Mouse (Mus musculus) A20 (cell line): ENCODE measurements around the gene Efcab3.

Experiments
- DNase-seq: peaks from one replicate; pipeline ENCODE4 v3.0.0-alpha.2; 2011; ENCODE audit warnings: low read depth, low spot score

Gene Efcab3

DNA sequence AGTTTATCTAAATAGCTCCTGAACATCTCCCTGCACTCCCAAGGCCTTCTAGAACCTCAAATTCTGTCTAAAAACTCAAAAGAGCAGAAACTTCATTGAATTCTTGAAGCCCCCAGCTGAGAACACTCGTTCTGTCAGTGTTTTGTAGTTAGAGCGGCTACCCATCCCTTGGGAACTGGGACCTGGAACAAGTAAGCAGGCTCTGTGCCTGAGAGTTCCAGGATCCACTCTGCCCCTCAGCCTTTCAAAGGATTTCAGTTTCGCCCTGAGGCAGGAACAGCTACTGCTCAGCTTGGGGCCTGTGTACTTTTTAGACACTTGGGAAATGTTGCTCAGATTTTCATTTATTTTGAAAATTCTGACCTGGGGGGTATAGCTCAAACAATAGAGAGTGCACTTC, 83.2 kb downstream of the Efcab3 start, which contains the start of gene Gm10842:
Gm10842 (plus strand) TSS at position 301 of the 400 bp plus-strand sequence.
- no peak for DNase-seq

DNA sequence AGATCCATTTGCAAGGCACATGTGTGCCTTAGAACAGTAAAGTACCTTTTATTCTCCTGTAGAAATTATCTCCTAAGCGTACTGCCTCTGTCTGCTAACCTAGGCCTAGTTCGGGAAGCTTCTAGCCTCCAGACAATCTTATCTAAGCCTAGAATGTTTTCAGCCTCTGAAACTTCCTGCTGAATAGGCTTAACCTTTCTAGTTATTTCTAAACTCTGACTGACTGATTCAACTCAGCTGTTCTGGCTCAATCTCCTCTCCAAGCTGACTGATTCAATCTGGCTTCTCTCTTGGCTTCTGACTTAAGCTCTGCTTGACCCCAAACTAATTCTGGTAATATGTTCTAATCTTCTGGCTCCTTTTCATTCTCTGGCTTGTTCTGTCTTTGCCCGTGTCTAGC, 86.0 kb downstream of the Efcab3 start:
- DNase-seq: no peak

DNA sequence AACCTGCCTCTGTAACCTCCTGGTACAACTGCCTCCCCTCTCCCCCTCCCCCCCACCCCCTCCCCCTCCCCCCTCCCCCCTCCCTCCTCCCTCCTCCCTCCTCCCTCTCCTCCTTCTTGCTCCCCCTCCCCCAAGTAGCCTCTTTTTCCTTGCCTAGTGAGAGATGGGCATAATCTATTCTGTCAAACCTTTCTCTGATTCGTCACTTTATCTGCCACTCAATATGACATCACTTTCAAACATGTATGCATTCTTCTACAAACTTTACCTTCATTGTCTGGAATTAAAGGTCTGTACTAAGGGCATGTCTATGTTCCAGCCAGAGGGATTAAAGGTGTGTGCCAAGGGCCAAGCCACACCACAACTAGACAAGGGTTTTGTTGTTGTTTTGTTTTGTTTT, 86.4 kb downstream of the Efcab3 start:
- DNase-seq: peak; percentile 23

DNA sequence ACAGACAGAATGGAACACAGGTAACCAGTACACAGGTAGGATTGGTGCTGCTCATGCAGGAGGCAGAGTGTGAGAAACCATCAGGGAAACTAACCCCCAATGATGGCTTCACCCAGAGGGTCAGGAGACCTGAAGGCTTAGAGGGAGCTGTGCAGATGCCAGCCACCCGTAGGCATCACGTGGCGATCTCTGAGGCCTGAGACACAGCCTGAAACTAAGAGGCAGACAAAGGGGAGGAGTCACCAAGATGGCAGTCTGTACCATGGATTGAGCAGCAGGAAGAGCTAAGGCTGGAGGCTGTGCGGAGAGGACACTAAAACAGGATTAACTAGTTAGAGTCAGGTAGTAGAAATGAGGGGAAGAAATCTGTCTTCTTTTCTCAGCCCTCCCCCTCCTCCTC, 87.3 kb downstream of the Efcab3 start:
- peak; percentile 7 for DNase-seq

DNA sequence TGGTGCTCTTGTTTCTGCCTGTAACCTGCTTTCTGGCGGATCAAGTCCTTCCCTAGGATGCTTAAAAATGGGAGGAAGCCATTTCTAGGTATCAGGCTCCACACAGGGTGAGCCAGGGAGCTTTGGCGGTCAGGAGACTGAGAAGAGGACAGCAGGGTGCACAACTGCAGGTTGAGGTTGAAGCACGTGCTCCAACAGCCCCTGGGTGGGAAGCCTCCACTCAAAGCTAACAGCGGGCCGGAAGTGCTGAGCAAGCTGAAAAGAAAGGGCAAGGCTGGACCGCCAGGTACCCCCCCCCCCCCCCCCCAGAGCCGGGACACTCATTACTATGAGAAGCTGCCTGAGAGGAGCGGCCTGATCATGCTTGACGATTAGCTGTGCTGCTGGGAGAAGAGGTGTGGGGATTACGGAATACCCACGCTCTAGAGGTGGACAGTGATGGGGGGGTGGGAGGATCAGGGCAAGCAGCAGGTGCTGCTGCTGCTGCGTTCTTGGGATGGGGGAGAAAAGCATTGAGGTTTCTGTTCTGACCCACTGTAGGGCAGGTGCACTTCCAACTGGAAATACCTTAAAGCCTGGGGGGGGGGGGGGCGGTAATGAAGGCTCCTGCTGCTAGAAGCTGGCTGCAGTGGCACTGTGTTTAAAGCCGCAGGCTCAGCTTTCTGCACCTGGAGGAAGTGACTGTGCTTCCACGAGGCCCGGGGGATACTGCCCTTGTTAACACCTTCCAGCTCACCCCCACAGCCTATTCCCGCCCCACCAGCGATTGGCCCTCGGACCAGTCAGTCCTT, 88.0 kb downstream of the Efcab3 start:
- DNase-seq: no peak

DNA sequence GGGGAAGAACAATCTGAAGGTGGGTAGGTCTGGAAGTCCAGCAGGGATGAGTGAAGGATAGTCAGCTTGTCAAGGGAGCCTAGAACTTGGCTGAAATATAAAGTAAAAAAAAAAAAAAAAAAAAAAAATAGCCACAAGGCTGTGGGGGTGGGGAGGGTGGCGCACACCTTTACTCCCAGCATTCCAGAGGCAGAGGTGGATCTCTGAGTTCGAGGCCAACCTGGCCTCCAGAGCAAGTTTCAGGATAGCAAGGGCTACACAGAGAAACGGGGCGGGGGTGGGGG, 88.6 kb downstream of the Efcab3 start:
- DNase-seq: no peak

DNA sequence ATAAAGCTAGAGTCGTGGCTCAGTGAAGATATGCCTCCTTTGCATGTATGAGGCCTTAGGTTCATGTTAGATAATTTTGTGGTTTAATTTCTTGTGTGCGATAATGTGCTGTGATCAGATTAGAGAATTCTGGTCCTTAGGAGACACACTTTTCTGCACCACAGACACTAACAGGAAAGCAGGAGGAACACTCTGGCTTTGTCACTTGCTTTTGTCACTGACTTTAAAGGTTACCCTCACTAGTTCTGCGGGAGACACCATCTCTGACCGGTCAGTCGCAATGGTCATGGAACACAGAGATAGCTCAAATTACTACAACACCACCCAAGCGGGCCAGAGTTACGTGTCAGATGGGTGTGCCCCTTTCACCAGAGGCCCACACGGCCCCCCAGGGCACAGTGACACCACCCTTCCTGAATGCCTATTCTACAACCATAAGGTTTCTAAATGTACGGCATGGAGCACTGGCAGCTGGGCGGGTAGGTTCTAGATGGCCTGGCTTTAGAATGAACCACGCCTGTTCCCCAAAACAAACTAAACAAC, 89.0 kb downstream of the Efcab3 start:
- DNase-seq: no peak

DNA sequence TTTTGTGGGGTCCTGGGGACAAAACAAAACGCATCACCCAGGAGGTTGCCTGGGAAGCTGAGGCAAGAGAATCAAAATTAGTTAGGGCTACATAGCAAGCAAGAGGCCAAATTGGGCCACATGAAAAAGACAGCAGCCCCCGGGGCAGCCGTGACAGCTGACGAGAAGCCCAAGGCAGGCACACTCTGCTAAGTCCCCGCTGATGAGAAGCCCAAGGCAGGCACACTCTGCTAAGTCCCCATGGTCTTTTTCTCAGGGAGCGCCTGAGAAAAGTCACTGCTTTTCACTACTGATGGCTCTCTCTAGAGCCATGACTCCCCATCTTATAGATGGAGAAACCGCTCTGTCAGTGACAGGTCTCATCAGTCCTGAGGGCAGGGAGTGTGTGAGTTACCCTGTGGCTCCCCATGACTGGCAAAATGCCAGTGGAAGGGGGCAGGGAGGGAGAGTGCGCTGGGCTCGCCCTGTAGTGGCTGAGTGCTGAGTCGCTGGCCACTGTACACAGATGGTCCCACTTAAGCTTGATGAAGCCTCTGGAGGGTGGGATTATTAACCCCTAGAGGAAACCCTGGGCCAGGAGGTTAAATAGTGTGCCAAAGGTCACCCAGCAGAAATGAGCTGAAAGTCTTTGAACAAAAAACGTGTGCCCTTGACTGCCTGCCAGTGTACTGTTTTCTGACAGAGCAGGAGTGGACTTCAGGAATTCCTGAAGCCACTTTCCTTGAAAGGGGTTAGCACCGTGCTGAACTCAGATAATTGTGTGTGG, 89.9 kb downstream of the Efcab3 start:
- no peak for DNase-seq

DNA sequence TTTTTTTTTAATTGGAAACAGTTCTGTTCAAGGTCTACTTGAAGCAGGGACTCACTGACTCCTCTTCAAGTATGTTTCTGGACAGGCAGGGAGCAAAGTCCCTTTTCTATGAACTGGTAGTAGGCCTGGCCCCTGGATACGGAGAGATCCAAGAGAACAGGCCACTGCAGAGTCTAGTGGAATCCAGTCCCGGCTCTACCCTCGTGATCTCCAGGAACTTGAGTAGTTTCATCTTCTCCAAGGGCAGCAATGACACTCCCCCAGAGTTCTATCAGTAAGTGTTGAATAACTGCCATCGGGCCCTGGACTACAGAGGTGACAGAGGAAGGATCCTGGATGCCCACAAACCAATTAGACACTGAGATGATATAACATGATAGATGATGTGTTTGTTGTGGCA, 92.5 kb downstream of the Efcab3 start:
- DNase-seq: no peak

DNA sequence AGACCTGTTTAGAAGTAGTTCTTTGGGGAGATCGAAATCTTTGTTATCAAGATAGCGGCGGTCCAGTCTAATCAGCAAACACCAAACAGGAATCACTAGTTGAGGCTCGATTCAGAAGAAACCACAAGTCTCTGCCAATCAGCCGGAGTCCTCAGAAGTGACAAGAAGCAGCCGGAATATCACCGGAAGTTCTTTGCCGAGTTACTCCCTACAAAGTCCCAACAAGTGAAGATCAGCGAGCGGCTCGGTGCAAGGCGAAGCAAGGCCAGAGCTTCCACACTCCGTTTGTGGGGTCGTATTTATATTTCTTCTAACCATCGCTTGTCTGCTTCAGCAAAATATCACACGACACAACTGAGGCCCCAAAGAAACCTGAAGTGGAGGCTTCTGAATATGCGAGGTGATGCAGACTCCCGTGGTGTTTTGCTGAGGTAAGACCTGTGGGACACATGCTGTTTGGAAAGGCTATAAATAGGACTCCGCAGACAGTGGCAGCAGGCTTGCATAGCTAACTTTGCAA, 93.4 kb downstream of the Efcab3 start:
- DNase-seq: no peak

DNA sequence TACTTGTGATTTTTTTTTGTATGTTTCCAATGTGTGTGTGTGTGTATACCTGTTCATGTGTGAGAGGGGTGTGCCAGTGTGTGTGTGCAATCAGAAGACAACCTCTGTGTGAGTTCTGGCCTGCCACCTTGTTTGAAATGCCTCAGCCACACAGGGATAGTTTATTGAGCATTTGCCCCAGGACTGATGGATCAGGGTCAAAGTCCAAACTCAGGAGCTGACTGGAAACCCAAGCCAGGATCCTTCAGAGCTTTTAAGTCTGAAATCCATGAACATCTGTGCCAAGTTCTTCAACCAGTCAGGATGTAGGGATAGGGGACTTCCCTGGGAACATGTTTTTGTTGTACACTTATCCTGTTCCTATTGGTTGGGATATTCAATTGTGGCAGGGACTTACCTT, 94.7 kb downstream of the Efcab3 start:
- DNase-seq: no peak

DNA sequence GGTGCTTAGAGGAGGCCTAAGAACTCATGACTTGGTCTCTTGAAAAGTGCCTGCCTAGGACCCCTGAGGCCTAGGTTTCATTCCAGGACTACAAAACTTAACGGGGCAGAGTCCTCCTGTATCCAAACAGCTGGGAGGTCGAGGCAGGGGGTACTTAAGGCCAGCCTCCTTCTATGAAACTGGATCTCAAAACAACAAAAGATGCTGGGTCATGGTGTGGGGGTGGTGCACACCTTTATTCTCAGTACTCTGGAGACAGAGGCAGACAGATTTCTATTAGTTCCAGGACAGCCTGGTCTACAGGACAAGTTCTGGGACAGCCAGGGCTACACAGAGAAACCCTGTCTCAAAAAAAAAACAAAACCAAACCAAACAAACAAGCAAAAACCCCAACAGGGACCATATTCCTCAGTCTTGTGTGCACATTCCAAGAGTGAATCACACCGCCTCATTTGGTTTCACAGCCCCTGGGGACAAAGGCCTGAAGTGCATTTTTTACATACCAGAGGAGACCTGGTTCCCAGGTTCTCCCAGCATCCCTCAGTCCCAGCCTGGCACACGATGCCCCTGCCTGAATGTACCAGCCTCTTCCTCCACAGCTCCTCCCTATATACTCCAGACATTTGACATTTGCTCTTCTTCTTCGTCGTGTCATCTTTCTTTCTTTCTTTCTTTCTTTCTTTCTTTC, 96.4 kb downstream of the Efcab3 start:
- no peak for DNase-seq

DNA sequence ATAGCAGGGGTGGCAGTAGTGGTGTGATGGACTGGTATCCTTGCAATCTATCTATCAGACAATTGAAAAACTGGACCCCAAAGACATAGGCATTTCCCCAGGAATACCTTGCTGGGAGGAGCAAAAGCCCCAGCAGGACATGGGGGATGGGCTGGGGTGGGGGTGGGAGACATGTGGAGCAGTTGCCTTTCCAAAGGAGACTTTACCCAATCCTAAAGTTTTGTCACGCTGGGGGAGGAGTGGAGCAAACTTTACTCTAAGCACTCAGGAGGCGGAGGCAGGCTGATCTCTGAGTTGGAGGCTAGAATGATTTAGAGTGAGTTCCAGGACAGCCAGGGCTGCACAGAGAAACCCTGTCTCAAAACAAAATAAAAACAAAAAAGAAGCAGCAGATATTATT, 98.0 kb downstream of the Efcab3 start:
- DNase-seq: no peak

DNA sequence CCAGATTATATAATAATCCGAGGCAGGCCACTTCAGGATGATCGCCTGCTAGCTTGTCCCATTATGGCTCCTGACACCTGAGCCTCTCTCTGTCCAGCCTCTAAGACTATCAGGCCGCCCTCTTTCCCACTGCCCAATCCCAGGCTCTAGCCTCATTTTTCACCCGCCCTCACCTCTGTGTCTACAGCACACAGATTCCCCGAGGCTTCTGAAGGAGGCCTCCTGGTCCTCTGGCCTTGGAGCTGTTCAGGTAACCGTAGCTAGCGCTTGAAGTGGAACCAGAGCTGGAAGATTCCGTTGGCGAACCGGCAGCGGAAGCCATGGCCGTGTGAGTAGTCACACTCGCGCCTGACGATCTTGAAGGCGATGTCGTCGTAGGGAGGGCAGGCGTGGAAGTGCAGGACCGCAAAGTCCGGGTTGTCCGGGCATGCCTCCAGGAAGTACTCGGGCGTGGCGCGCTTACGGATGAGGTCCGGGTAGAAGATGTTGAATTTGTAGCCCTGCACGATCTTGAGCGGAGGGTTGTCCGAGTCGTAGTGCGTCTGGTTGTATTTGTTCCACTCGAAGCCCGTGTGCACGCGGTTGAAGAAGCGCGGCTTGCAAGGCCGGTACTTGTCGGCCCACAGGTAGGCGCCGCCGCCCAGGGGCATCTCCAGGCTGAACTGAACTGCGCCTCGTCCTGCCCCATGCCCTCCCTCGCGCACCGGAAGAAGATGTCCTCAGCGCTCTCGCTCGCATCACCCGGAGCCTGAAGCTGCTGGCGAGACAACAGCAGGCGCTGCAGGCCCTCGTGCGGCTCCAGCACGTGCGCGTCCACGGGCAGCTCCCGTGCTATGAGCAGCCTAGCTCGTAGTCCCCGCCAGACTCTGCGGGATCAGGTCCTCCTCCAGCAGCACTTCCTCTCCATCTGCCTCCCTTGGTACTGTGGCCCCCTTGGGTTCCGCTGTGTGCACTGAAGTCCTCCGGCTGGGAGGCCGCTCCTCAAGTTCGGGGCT, 101.4 kb downstream of the Efcab3 start:
- DNase-seq: no peak

DNA sequence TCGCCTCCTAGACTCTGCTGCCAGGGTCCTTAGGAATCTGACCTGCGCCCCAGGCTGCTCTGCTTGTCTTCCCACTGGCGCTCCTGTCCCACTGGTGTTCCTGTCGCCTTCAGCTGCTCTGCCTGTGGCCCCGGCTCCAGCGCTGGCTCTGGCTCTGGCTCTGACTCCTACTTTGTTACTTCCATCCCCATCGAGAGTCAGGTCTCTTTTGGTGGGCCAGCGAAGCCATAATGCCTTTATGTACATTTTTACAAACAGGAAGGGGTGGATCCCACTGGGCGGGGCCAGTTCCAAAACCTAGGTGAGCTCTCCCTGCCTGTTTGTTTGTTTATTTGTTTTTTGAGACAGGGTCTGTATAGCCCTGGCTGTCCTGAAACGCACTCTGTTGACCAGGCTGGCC, 103.4 kb downstream of the Efcab3 start:
- no peak for DNase-seq
